Mouse (Mus musculus) liver, embryonic 15.5 days (tissue): ENCODE measurements at regions not wholly inside any gene's neighbourhood (a gene's known extent, or its start where the extent isn't known, plus 50 kb on each side); places are given as distances from the start of the nearest gene placed in this dataset.

Source experiments
- ATAC-seq: fragments of 200-750 bp; cut with Nextera tagmentation; 2 replicates; pipeline ENCODE4 v1.8.0; 2017; ENCODE audit warnings: moderate number of reproducible peaks, mild to moderate bottlenecking, moderate library complexity; ENCODE audit not compliant: insufficient read depth
- H3K27ac ChIP-seq: fragments of 300-500 bp; sonication (generic); replicated peaks from 2 replicates; pipeline ENCODE4 v1.5.1; 2015; ENCODE audit warnings: mild to moderate bottlenecking, inconsistent platforms
- H3K27me3 ChIP-seq: fragments of 300-500 bp; sonication (generic); 2 replicates; pipeline ENCODE4 v1.6.1; 2015; ENCODE audit warnings: mild to moderate bottlenecking, inconsistent platforms
- H3K36me3 ChIP-seq: fragments of 300-500 bp; sonication (generic); replicated peaks from 2 replicates; pipeline ENCODE4 v1.6.1; 2015; ENCODE audit warnings: moderate library complexity, mild to moderate bottlenecking, inconsistent platforms
- H3K4me1 ChIP-seq: fragments of 300-500 bp; sonication (generic); replicated peaks from 2 replicates; pipeline ENCODE4 v1.6.1; 2015; ENCODE audit warnings: inconsistent platforms
- H3K4me2 ChIP-seq: fragments of 300-500 bp; sonication (generic); 2 replicates; pipeline ENCODE4 v1.6.1; 2015; ENCODE audit warnings: moderate library complexity, mild to moderate bottlenecking, inconsistent platforms
- H3K4me3 ChIP-seq: fragments of 300-500 bp; sonication (generic); replicated peaks from 2 replicates; pipeline ENCODE4 v1.5.1; 2015; ENCODE audit warnings: mild to moderate bottlenecking, inconsistent platforms
- H3K9ac ChIP-seq: fragments of 300-500 bp; sonication (generic); 2 replicates; pipeline ENCODE4 v1.6.1; 2015; ENCODE audit warnings: moderate library complexity, mild to moderate bottlenecking, inconsistent platforms
- H3K9me3 ChIP-seq: fragments of 300-500 bp; sonication (generic); replicated peaks from 2 replicates; pipeline ENCODE4 v1.6.1; 2016; ENCODE audit warnings: inconsistent platforms
- WGBS: fragments of 180-500 bp; shearing (Covaris S2); methylation state at CpG from one replicate; pipeline ENCODE4 v1.1.7; 2015; ENCODE audit warnings: mixed read lengths; ENCODE audit not compliant: insufficient replicate concordance; 5-methylcytosine and 5-hydroxymethylcytosine counted together

GRCm38 (mm10) chr15:59154407-59155288 is 265.6 kb downstream of the Gm49356 start:
- no peak for ATAC-seq
- Histone ChIP-seq H3K36me3 (no peaks in the 10 kb centered on the region), H3K4me1 (no peaks in the 10 kb centered on the region), H3K27me3 (no peaks in the 10 kb centered on the region; the same call in 1 of the 2 replicates), H3K9me3 (no peaks in the 10 kb centered on the region), H3K4me2 (no peak overlapping the region), H3K4me3 (no peak overlapping the region), H3K27ac (no peak overlapping the region), H3K9ac (no peak overlapping the region)
- 50% methylated on average over 6 of the region's 6 CpGs for WGBS

- Histone ChIP-seq H3K36me3 (no peaks in the 10 kb centered on the region), H3K4me1 (no peaks in the 10 kb centered on the region), H3K9ac (no peak overlapping the region), H3K27ac (no peak overlapping the region), H3K27me3 (no peaks in the 10 kb centered on the region; the same call in 1 of the 2 replicates), H3K4me3 (no peak overlapping the region), H3K9me3 (no peaks in the 10 kb centered on the region), H3K4me2 (no peak overlapping the region)
- no peak for ATAC-seq
These were observed 266.2 kb downstream of the Gm49356 start for GRCm38 (mm10) chr15:59155289-59155623.

GRCm38 (mm10) chr15:59156328-59156727 is 267.2 kb downstream of the Gm49356 start:
- no peak overlapping the region for H3K9ac ChIP-seq
- H3K4me2 ChIP-seq, result no peak overlapping the region
- no peaks in the 10 kb centered on the region; the same call in 1 of the 2 replicates for H3K27me3 ChIP-seq
- no peaks in the 10 kb centered on the region for H3K9me3 ChIP-seq
- no peaks in the 10 kb centered on the region for H3K36me3 ChIP-seq
- H3K4me3 ChIP-seq, result no peak overlapping the region
- H3K27ac ChIP-seq, result no peak overlapping the region
- WGBS, result 61% methylated on average over 7 of the region's 7 CpGs
- ATAC-seq, result no peak
- no peaks in the 10 kb centered on the region for H3K4me1 ChIP-seq

- H3K36me3 ChIP-seq, result no peaks in the 10 kb centered on the region
- H3K9ac ChIP-seq, result no peak overlapping the region
- no peaks in the 10 kb centered on the region for H3K4me1 ChIP-seq
- no peaks in the 10 kb centered on the region; the same call in 1 of the 2 replicates for H3K27me3 ChIP-seq
- 78% methylated on average over 4 of the region's 4 CpGs for WGBS
- no peak overlapping the region for H3K4me2 ChIP-seq
- no peaks in the 10 kb centered on the region for H3K9me3 ChIP-seq
- no peak overlapping the region for H3K27ac ChIP-seq
- no peak overlapping the region for H3K4me3 ChIP-seq
- no peak for ATAC-seq
These were observed 269.7 kb downstream of the Gm49356 start for GRCm38 (mm10) chr15:59158760-59159159.

- Histone ChIP-seq H3K36me3 (no peaks in the 10 kb centered on the region), H3K9ac (no peak overlapping the region), H3K4me1 (no peaks in the 10 kb centered on the region), H3K27me3 (no peaks in the 10 kb centered on the region), H3K4me3 (no peak overlapping the region), H3K27ac (no peak overlapping the region), H3K4me2 (no peak overlapping the region), H3K9me3 (no peaks in the 10 kb centered on the region)
- no peak for ATAC-seq
- WGBS, result 80% methylated on average over 15 of the region's 17 CpGs
These were observed 272.1 kb downstream of the Gm49356 start for GRCm38 (mm10) chr15:59160931-59161920.

GRCm38 (mm10) chr15:59167937-59168659 is 279.0 kb downstream of the Gm49356 start:
- WGBS, result 72% methylated on average over 8 of the region's 8 CpGs
- no peaks in the 10 kb centered on the region for H3K4me1 ChIP-seq
- no peak overlapping the region for H3K27ac ChIP-seq
- H3K9ac ChIP-seq, result no peak overlapping the region
- no peak for ATAC-seq
- no peak overlapping the region for H3K4me3 ChIP-seq
- H3K4me2 ChIP-seq, result no peak overlapping the region
- H3K36me3 ChIP-seq, result no peaks in the 10 kb centered on the region
- H3K27me3 ChIP-seq, result no peaks in the 10 kb centered on the region
- H3K9me3 ChIP-seq, result no peaks in the 10 kb centered on the region

- WGBS, result 78% methylated on average over 4 of the region's 4 CpGs
These were observed 279.6 kb downstream of the Gm49356 start for GRCm38 (mm10) chr15:59168660-59169170.

GRCm38 (mm10) chr15:59169237-59169797 is 280.2 kb downstream of the Gm49356 start:
- Histone ChIP-seq H3K9me3 (no peaks in the 10 kb centered on the region), H3K27me3 (no peaks in the 10 kb centered on the region), H3K9ac (no peak overlapping the region), H3K36me3 (no peaks in the 10 kb centered on the region), H3K27ac (no peak overlapping the region), H3K4me3 (no peak overlapping the region), H3K4me1 (no peaks in the 10 kb centered on the region), H3K4me2 (no peak overlapping the region)
- 79% methylated on average over 12 of the region's 12 CpGs for WGBS
- ATAC-seq, result no peak

More at GRCm38 (mm10) chr15:59168660-59169170, 279.6 kb downstream of the Gm49356 start:
- Histone ChIP-seq H3K4me3 (no peak overlapping the region), H3K27me3 (no peaks in the 10 kb centered on the region), H3K27ac (no peak overlapping the region), H3K4me1 (no peaks in the 10 kb centered on the region), H3K4me2 (no peak overlapping the region), H3K9ac (no peak overlapping the region), H3K36me3 (no peaks in the 10 kb centered on the region), H3K9me3 (no peaks in the 10 kb centered on the region)
- ATAC-seq, result no peak

GRCm38 (mm10) chr15:59169831-59170230 is 280.7 kb downstream of the Gm49356 start:
- ATAC-seq, result no peak
- Histone ChIP-seq H3K9ac (no peak overlapping the region), H3K27me3 (no peaks in the 10 kb centered on the region), H3K4me2 (no peak overlapping the region), H3K4me1 (no peaks in the 10 kb centered on the region), H3K4me3 (no peak overlapping the region), H3K27ac (no peak overlapping the region), H3K9me3 (no peaks in the 10 kb centered on the region), H3K36me3 (no peaks in the 10 kb centered on the region)
- WGBS, result 66% methylated on average over 3 of the region's 3 CpGs

- WGBS, result 30% methylated on average over 6 of the region's 6 CpGs
- Histone ChIP-seq H3K4me3 (no peak overlapping the region), H3K27ac (no peak overlapping the region), H3K9ac (no peak overlapping the region), H3K9me3 (no peaks in the 10 kb centered on the region), H3K4me2 (no peak overlapping the region), H3K36me3 (no peaks in the 10 kb centered on the region), H3K4me1 (no peaks in the 10 kb centered on the region), H3K27me3 (no peaks in the 10 kb centered on the region)
- ATAC-seq, result no peak
These were observed 282.0 kb downstream of the Gm49356 start for GRCm38 (mm10) chr15:59171120-59171519.
